Mouse (Mus musculus): ENCODE measurements around the gene Stfa3.
"Not testable (repeated sequence)": the region's sequence is repeated elsewhere in the genome, so short reads cannot be mapped to it uniquely, and the experiment has no call there.

Stfa3 gene

GRCm38 (mm10) chr16:36455342-36455802 is at the start of gene Stfa3:
Stfa3 (minus strand) TSS chr16:36455392.
- DNase-seq (ENCODE audit: low read depth, low spot score) = no peak

GRCm38 (mm10) chr16:36502286-36502685 is 47.1 kb upstream of the Stfa3 start:
- DNase-seq (ENCODE audit: low read depth, low spot score) = no peak

- no peak for DNase-seq (ENCODE audit: low read depth, low spot score)
Measured at GRCm38 (mm10) chr16:36492420-36492819, 37.2 kb upstream of the Stfa3 start.

GRCm38 (mm10) chr16:36476866-36477265 is 21.7 kb upstream of the Stfa3 start:
- no peak for DNase-seq (ENCODE audit: low read depth, low spot score)

- no peak for DNase-seq (ENCODE audit: low read depth, low spot score)
Measured at GRCm38 (mm10) chr16:36475530-36475929, 20.3 kb upstream of the Stfa3 start.

- no peak for DNase-seq (ENCODE audit: low read depth, low spot score)
Measured at GRCm38 (mm10) chr16:36474849-36475248, 19.7 kb upstream of the Stfa3 start.

- no peak for DNase-seq (ENCODE audit: low read depth, low spot score)
Measured at GRCm38 (mm10) chr16:36473217-36474216, 18.3 kb upstream of the Stfa3 start.

GRCm38 (mm10) chr16:36471066-36471633 is 16.0 kb upstream of the Stfa3 start:
- no peak for DNase-seq (ENCODE audit: low read depth, low spot score)

GRCm38 (mm10) chr16:36469955-36470478 is 14.8 kb upstream of the Stfa3 start:
- DNase-seq (ENCODE audit: low read depth, low spot score) = no peak

- DNase-seq (ENCODE audit: low read depth, low spot score) = no peak
Measured at GRCm38 (mm10) chr16:36469367-36469766, 14.2 kb upstream of the Stfa3 start.

GRCm38 (mm10) chr16:36468862-36469261 is 13.7 kb upstream of the Stfa3 start:
- no peak for DNase-seq (ENCODE audit: low read depth, low spot score)

- DNase-seq (ENCODE audit: low read depth, low spot score) = no peak
Measured at GRCm38 (mm10) chr16:36467936-36468335, 12.7 kb upstream of the Stfa3 start.

GRCm38 (mm10) chr16:36465436-36465835 is 10.2 kb upstream of the Stfa3 start:
- no peak for DNase-seq (ENCODE audit: low read depth, low spot score)

GRCm38 (mm10) chr16:36464076-36464475 is 8.9 kb upstream of the Stfa3 start:
- DNase-seq (ENCODE audit: low read depth, low spot score) = no peak

- no peak for DNase-seq (ENCODE audit: low read depth, low spot score)
Measured at GRCm38 (mm10) chr16:36460426-36460825, 5.2 kb upstream of the Stfa3 start.

GRCm38 (mm10) chr16:36420979-36421378 is 34.2 kb downstream of the Stfa3 start:
- DNase-seq (ENCODE audit: low read depth, low spot score) = not testable (repeated sequence)

- DNase-seq (ENCODE audit: low read depth, low spot score) = no peak
Measured at GRCm38 (mm10) chr16:36408357-36408756, 46.8 kb downstream of the Stfa3 start, which contains the start of gene Stfa2. Stfa2 (minus strand) TSS chr16:36408457.

Data from WW6 (cell line).